Mouse (Mus musculus) heart, adult 8-10 months (tissue): ENCODE data around the gene Fadd. TPM values are rescaled to one million over a fixed set of nuclear protein-coding genes. Genes with fewer than 3 reads are reported as not detected.

Source experiments
- DNase-seq: peaks from one replicate; pipeline ENCODE4 v3.0.0; 2022; ENCODE audit warnings: low spot score
- total RNA-seq, 4 experiments: library from RNA; stranded (reverse); gene quantifications; 2 replicates each; pipeline ENCODE4 v1.2.4; 2022

Gene Fadd
- total RNA-seq, result 10 to 100 TPM in 1 of 4 experiments, 1 to 10 TPM in 3; 8.4 to 10.0 (median 9.4) TPM

DNA sequence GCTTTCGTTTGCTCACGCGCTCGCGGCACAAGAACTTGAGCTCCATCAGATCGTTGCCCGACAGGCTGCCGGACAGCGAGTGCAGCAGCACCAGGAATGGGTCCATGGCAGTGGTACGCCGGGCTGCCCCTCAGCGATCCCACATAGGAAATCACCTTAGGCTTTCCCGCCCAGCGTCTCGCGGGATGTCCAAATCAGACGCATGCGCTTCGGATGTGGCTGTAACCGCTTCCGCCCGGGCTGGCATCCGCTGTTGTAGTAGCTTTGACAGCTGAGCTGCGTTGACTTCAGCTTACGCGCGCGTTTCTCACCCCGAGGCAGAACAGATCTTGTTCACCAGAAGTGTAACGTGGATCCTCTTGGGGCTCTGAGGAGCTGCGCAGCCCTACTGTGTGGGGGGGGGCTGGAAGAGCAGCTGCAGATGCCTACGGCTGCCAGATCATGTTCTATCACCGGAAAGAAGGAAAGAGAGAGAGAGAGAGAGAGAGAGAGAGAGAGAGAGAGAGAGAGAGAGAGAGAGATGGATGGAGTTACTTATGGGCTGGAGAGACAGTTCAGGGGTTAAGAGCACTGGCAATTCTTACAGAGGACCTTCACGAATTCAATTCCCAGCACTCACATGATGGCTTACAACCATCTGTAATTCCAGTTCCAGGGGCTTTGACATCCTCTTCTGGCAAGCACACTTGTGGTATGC lies at the start of gene Fadd:
TSS of gene Fadd (minus strand) at position 180 of the 697 bp plus-strand sequence.
- peak; percentile 95 for DNase-seq

DNA sequence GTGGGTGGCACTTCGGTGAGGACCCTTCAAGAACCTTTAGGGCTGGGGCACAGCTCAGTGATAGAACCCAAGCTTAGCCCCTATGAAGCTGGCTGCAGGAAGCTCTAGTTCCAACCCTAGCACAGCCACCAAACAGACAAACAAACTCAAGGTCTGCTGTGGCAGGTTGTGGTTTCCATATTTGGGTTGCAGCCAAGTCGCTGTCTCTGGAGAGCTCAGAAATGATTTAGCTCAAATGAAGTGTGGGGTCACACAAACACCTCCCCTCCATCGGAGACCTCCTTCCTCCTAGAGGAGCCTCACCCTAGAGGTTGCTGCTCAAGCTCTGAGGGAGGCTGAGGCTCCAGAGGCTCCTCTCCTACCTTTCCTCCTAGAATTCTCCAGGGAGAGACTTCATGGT lies 48.4 kb upstream of the Fadd start:
- DNase-seq, result no peak

DNA sequence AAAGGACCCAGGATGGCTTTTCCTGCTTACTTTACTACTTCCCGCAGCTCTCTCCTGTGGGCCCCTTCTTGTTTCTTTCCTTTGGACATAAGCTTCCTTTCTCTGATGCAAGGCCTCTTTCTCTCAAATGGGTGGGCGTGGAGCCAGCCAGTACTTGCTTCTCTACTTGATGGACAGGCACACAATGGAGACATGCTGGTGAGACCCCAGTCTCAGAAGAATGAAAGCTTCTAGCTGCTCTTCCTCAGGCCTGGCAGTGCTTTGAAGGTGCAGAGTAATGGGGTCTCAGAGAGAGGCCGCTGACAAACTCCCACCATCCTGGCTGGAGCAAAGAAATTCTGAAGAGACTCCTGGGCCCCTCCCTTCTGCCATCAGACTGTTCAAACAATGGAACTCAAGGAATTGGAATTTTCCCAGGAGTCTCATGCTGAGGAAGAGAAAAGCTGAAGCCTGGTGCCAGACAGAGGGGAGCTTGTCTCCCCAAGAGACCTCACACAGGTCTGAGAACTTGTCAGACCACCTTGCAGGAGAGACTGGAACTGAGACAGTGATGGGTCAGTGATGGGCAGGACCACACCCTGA lies 46.2 kb upstream of the Fadd start:
- DNase-seq, result no peak

DNA sequence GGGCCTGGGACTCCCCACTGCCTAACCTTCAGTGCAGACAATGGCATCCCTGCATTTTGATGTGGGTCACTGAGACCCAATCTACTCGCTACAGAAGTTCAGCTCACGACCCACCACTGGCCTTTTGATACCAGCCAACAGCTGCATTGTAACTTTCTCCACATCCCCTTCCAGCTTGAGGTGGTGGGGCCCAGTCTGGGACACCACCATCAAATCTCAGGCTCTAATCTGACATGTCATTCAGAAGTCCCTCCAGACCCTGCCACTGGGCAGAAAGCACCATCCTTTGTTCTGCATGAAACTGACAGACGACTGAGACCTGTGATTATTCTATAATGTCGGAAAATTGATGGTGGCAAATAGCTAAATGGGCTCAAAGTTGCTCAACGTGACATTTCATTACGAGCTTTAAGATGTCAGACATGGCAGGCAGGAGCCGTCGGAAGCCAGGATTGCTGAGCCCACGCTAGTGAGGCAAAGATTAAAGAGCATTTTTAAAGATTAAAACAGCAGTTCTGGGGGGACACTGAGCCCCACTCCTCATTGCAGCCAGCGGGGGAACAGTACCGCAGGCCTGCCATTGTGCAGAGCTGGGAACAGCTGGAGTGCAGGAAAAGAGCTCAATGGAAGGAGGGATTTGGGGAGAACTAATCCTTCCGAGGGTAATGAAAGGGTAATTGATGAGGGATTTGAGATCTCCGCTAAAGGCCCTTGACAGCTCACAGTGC lies 45.5 kb upstream of the Fadd start:
- no peak for DNase-seq

DNA sequence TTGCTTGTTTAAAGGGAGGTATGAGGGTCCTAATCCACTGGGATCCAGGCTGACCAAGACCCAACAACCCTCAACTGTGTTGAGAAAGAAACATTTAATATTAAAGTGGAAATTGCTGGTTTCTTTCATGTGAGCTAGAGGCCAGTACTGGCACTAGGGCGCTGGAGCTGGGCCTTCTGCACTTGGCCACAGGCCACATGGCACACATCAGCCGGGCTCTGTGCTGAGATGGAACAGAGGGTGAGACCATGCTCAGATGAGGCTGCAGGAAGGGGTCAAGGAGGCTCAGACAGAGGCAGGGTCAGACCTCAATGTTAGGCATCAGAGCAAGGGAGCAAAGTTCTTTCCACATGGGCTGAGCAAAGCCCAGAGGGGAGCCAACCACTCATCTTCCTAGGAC lies 43.8 kb upstream of the Fadd start:
- no peak for DNase-seq

DNA sequence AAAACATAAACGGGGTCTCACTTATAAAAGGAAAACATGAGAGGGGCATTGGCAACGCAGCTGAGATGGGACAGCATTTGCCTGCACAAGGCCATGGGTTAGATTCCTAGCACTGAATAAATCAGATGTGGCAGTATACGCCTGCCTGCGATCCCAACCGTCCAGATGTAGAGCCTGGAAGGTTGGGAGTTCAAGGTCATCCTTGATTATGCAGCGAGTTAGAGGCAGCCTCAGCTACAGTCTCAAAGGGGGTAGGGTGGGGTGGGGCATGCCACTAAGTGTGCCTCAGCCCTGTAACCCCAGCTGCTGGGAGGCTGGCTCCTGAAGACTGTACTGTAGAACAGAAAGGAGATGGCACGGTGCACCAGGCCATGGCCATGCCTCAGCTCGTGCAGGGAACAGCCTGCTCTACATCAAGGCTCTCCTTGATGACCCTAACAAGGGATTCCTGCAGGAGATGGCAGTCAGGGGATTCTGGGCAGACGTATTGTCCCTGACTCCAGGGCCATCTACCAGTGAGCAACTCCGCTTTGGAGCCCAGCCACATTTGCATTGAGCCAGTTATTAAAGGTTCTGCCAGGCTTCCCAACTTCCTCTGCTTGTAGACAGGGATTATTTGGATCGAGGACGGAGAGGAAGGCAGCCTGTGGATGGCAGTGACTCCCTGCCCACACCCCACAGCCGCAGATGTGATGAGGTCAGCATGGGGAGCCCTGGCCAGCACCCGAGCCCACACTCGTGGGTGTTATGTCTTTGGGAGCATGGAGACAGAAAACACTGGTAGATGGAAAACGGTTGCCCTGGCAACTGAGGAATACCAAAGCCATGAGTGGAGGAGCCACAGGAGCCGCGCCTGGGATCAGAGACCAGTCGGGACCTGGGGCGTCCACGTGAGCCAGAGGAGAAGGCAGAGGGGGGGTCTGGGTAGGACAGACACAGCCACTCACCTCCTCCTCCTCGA lies 38.7 kb upstream of the Fadd start:
- no peak for DNase-seq

DNA sequence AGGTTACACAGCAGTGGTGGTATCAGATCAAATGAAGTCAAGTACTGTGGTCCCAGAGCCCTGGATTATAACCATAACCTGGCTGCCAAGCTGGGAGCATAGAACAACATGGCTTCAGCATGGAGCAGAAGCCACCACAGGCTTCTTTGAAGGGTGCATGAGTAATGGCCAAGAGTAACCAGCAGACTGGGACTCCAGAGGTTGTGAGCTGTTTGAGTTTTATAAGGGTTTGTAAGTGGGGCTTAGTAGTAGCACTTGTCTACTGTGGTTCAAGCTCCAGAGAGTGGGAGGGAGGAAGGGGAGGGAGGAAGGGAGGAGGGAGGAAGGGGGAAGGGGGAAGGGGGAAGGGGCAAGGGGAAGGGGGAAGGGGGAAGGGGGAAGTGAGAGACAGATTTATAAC lies 38.1 kb upstream of the Fadd start:
- no peak for DNase-seq

DNA sequence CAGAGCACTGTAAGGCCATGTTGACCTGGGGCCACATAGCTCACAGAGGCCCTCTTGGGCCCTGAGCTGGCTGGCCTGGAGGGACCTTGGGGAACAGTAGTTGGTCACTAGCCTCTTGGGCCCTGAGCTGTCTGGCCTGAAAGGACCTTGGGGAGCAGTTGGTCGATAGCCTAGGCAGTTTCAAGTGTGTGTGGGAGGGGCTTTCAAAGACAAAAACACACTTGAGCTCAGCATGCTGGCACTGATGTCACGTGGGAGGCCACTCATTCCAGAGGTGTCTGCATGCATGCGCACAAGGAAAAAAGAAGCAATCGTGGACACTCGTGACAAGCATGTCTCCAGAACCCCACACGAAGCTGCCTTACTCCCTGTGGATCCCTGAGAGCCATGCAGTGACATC lies 33.1 kb upstream of the Fadd start:
- no peak for DNase-seq

DNA sequence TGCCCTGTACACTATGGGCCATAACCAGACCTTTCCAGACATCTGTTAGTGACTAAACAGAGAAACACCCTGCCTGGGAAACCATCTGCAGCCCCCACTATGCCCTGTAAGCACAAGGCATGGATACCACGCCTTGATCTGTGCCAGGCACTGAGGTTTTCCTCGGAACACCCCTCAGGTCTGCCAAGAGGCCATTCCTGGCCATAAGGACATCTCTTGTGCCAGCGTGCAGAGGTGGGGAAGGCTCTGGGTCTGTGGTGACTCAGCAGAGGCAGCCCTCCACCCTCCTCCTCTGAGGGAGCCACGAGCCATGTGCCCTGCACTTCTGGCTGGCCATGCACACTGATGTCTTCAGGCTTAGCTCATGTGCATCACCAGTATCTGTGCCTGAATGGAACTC lies 30.6 kb upstream of the Fadd start:
- DNase-seq, result no peak

DNA sequence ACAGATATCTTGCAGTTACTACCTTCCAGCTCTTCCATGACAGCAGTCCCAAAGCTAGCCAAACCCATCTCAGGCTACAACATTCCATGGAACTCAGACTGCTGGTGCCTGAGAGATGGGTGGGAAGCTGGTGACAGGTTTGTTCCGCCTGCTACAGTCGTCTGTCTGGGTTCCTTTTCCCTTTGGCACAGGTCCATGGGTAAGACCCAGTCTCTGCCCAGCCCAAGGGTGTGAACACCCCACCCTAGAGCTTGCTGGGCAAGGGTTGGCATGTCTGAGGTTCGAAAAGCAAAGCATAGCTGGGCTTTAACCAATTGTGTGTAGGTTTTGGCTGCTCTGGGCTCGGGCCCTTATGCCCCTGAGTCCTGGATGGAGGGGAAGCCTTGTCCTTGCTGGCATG lies 30.1 kb upstream of the Fadd start:
- DNase-seq, result no peak

DNA sequence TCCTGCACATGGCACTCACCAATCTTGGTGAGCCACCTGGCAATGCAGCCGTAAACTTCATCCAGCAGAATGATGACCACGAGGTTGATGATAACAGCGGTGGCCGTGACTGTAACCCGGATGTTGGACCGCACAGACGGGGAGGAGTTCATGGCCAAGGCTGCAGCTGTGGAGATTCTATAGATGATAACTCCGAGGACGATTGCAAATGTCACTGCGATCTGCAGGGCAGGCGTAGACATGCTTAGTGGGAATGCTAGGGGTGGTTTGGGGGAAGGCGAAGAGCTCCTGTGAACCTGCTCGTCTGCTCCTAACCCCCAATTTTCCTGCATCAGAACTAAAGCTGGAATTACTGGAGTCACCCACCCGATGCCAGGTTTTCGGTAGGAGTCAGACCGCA lies 29.3 kb upstream of the Fadd start:
- DNase-seq, result no peak

DNA sequence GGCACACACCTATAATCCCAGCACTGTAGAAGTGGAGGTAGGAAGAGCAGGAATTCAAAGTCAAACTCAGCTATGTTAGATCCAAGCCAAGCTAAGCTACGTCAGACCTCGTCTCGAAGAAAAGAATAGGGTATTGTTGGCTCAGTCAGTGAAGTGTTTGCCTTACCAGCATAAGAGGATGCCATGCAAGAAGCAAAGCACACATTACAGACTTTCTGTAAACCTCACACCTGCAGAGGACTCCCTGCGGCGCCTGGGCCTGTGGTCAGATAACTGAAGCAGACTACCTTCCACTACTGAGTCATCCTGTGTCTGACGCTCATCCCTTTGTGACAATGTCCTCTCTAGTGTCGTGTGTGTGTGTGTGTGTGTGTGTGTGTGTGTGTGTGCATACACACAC lies 27.3 kb upstream of the Fadd start:
- DNase-seq, result no peak

DNA sequence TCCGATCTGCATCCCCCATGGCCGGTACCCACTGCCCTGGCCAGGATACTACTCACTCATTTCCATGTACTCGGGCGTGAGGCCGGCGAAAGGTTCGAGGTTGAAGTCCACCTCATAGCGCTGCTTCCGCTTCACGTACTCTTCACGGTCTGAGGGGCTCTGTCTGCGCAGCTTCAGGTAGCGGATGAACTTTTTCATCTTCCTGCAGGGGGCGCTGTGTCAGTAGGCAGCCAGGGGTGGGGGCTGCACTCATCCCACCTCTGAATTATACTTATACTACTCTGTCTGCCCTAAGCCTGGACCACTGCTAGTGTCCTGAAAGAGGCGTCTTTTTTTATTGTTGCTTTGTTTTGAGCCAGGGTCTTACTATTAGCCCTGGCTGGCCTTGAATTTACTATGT lies 25.6 kb upstream of the Fadd start:
- no peak for DNase-seq

DNA sequence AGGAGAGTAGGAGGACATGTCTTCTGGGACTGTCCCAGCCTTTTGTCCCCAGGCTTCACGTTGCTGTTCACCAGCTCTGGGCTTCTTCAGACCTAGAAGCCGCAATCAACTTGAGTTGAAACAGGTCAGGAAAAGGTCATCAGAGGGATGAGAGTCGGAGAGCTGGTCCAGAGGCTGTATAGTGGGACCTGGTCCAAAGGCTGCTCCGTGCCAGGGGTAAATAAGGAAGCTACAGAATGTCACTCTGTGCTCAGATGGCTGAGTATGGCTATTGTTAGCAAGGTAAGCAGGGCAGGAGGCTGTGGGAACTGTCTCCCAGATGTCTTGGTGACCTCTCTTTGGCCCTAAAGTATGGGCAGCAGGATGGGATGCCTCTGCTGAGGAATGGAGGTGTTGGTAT lies 22.5 kb upstream of the Fadd start:
- DNase-seq, result no peak

DNA sequence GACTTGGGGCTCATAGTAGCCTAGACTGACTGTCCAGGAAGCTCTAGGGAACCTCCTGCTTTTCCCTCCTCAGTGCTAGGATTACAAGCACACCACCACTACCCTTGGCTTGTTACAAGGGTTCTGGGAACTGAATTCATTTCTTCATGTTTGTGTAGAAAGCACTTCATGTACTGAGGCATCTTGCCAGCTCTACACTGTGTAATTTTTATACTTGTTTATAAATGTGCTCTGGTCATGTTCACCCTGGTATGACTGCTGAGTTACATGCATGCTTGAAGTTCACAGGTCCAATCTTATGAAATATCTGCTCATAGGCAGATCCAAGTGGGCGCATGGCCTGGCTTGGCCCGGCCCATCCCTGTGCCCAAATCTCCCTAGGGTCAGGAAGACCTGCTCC lies 22.0 kb upstream of the Fadd start:
- DNase-seq, result no peak

DNA sequence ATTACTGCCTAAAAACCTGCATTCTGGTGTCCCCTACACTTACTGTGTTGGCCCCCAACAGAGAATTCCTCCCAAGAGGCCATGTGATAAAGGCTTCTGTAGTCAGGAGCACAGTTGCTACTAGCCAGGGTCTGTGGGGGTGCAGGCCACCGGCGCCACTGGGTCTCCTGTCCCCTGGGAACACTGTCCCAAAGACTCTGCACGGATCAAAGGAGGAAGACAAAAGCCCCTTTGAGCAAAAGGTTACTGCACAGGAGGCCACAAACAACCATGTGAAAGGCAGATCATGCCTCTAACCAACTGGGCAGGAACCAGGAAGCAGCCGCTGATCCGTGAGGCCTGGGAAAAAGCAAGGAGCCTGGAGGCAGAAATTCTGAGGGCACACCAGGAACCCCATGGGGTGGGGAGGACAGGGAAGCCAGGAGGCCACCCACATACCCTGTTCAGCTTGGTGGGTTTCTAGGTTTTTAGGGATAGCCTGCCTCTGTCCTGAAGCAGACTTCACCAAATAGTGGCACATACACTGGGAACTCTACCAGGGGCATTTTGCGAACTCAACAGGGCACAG lies 18.2 kb upstream of the Fadd start:
- no peak for DNase-seq

DNA sequence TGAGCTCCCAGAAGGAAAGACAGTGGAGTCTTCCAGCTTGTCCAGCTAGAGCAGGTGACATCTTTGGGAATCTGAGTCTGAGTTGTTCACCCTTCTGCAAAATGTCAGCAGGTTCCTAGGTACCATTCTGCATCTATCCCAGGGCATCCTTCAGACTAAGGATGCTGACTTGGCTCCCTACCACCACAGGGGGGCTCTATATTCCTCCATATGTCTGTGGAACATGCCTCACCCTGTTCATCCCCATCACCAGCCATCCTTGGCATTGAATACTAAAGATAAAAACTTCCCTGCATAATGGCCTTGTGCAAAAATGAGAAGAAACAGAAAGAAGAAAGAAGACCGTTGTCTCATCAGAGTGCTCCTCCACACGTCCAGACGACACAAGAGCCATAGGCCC lies 7.2 kb upstream of the Fadd start:
- DNase-seq, result no peak

DNA sequence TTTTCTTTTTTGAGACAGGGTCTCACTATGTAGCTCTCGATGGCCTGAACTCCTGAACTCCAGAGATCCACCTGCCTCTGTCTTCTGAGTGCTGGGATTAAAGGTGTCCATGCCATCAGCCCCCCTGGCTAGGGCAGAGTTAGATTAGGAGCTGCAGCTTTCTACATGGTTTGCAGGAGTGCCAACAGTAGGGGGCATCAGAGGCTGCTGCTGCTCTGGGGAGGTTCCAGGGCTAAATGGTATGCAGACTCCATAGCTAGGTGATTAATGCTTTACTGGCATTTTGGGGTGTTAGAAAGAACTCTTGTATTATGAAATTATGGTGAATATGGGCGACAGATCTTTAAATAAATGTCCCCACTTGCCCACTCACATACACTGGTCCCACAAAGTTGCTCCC lies 5.0 kb upstream of the Fadd start:
- no peak for DNase-seq

DNA sequence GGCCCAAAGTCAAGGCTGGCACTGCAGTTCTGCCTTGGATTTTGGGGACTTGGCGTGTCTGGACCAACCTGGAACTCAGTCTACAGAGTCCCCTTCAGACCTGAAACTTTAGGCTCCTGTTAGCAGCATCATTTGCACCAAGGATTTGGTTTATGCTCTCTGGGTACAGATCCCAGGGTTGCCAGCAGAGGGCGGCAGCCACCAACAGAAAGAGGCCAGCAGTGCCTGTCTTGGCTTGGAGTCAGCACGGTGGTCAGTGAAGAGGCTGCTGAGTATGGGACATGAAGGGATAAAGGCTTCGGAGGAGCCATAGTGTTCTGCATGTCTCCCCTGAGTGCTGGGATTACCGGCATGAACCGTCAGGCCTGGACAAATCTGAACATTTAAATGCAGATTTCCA lies 3.4 kb upstream of the Fadd start:
- peak; percentile 39 for DNase-seq

DNA sequence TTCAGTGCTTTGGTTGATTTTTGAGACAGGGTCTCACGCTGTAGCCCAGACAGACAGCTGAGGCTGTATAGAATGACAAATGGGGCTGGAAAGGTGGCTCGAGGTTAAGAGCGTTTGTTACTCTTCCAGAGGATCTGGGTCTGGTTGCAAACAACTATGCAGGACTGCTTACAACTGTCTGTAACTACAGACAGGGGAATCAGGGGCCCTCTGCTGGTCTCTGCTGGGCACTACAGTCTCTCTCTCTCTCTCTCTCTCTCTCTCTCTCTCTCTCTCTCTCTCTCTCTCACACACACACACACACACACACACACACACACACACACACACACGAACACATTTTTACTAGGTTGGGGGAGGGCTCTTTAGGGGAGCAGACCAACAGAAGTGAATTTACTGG lies 1.4 kb upstream of the Fadd start:
- no peak for DNase-seq

DNA sequence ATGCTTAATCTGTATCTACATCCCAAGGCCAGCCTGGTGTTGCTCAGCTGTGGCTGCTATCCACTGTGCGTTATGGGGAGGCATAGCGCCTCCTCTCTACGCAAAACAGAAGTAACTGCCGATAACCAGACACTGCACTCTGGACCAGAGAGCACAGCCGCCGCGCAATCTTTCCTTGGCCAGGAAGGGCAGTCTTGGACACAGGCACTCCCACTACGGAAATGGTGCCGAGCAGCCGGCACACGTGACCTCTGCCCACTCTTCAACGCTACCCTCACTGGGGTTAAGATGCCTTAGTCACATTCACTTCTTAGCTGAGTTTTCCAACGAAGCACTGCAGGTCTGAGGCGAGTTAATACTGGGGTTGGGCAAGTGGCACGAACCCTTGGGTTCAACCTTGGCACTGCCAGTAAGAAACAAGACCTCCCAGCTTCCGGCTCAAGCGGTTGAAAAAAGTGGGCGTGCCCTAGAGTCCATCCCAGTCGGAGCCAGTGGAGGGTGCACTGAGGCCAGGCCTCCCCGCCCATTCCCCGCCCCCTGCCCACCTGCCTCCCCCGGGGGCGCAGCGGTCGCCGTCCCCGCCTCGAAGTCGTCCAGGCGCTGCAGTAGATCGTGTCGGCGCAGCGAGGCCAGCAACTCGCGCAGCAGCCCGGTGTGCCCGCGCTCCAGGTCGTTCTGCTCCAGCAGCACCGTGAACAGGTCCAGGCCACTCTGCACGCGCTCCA lies 542 bp downstream of the Fadd start:
- DNase-seq, result peak; percentile 86
